Mouse (Mus musculus): Measurements from ENCODE around the gene Cox7a1.

DNA sequence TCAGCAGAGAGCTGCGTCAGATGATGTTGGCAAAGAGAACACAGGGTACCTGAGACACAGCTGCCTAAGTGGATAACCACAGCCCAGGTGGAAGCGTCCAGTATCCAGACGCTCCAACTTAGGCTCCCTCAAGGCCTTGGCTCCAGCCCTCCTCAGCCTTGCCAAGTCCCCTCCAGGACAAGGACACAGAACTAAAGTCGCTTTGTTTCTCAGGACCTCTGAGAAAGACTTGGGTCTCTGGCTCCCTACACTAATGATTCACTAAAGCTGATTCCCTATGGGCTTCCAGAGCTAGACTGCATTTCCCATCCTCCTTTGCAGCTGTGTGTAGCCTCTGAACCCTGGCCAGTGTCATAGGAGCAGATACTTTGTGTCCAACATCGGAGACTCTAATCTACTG is 16.3 kb downstream of the Cox7a1 start:
- TF ChIP-seq CTCF (conservative IDR thresholded peaks at IDR 0.05; ENCODE audit: insufficient read depth, insufficient read length, low read depth, low read length) (no peak), POLR2A (IDR thresholded peaks at IDR 0.05; ENCODE audit: low read depth, low read length) (no peak)

Data from kidney, adult 2 months (tissue).